Mouse (Mus musculus) heart, embryonic 16.5 days (tissue): ENCODE results near the gene Prss41. TPM values are rescaled to one million over a fixed set of nuclear protein-coding genes. Genes with fewer than 3 reads are reported as not detected.
A peak's percentile ranks its signal among the peaks of the same experiment; 100 is the strongest.
"Not testable (repeated sequence)": the region's sequence is repeated elsewhere in the genome, so short reads cannot be mapped to it uniquely, and the experiment has no call there.

Experiments used
- ATAC-seq: fragments of 200-750 bp; cut with Nextera tagmentation; replicated peaks from 2 replicates; pipeline ENCODE4 v1.8.0; 2017; ENCODE audit warnings: moderate number of reproducible peaks; ENCODE audit not compliant: insufficient read depth, low FRiP score; ENCODE audit errors: extremely low read depth
- H3K27ac ChIP-seq: fragments of 300-500 bp; sonication (generic); 2 replicates; pipeline ENCODE4 v1.5.1; 2014; ENCODE audit warnings: mild to moderate bottlenecking, low read length, control low read depth, moderate library complexity
- H3K27me3 ChIP-seq: fragments of 300-500 bp; sonication (generic); 2 replicates; pipeline ENCODE4 v1.6.1; 2014; ENCODE audit warnings: low read length, mixed read lengths; ENCODE audit not compliant: control insufficient read depth, insufficient read depth
- H3K36me3 ChIP-seq: fragments of 300-500 bp; sonication (generic); 2 replicates; pipeline ENCODE4 v1.6.1; 2014; ENCODE audit not compliant: control insufficient read depth, insufficient read depth
- H3K4me1 ChIP-seq: fragments of 300-500 bp; sonication (generic); 2 replicates; pipeline ENCODE4 v1.6.1; 2014; ENCODE audit warnings: low read length, mixed read lengths; ENCODE audit not compliant: control insufficient read depth, insufficient read depth
- H3K4me2 ChIP-seq: fragments of 300-500 bp; sonication (generic); 2 replicates; pipeline ENCODE4 v1.6.1; 2014; ENCODE audit warnings: low read depth, mild to moderate bottlenecking, control low read depth, low read length
- H3K4me3 ChIP-seq: fragments of 300-500 bp; sonication (generic); 2 replicates; pipeline ENCODE4 v1.5.1; 2014; ENCODE audit warnings: mild to moderate bottlenecking, control low read depth, low read length
- H3K9ac ChIP-seq: fragments of 300-500 bp; sonication (generic); 2 replicates; pipeline ENCODE4 v1.6.1; 2014; ENCODE audit warnings: low read length, control low read depth
- H3K9me3 ChIP-seq: fragments of 300-500 bp; sonication (generic); replicated peaks from 2 replicates; pipeline ENCODE4 v1.6.1; 2016; ENCODE audit warnings: low read length; ENCODE audit not compliant: control insufficient read depth
- WGBS: fragments of 180-500 bp; shearing (Covaris S2); extraction: QIAGEN DNeasy Blood & Tissue Kit; methylation state at CpG from one replicate; pipeline ENCODE4 v1.1.7; 2014; 5-methylcytosine and 5-hydroxymethylcytosine counted together
- polyA plus RNA-seq: library from polyadenylated mRNA; unstranded; fragments of >200 nt; fragmentation: Nextera tagmentation; extraction: Ambion mirVana; gene quantifications from 2 replicates; pipeline ENCODE4 v1.2.1, GENCODE M21; 2015

Gene Prss41
- 0.21 and 0.22 TPM in 2 replicates for polyA plus RNA-seq

DNA sequence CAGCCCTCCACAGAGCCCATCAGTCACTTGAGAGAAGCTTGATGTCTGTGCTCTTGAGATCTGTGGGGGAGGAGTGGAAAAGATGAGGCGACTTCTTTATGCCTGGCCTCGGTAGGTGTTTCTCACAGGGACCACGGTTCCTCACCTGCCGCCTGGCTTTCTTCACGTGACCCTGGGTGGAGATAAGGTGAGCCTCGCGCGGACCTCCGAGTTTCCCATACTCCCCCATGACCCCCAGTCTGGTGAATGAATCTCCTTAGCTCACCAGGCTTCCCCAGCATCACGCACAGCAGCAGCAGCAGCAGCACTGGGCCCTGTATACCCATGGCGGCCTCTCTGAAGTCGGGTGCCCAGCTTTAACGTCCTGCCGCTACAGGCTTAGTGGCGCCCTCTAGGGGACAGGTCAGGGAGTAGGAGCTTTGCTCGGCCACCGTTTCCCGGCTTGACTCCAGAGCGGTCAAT is at the start of gene Prss41, which contains the start of gene Prss32:
TSS of gene Prss41 (minus strand) at position 361 of the 462 bp plus-strand sequence.
TSS of gene Prss32 (plus strand) at position 44 of the 462 bp plus-strand sequence.
- no peaks in the 10 kb centered on the region; the same call in 1 of the 2 replicates for H3K27me3 ChIP-seq
- H3K4me3 ChIP-seq: peak within 1 kb of the TSS; percentile 5; the same call in 1 of the 2 replicates
- H3K9me3 ChIP-seq: no peaks in the 10 kb centered on the region
- no peaks in the 10 kb centered on the region for H3K36me3 ChIP-seq
- no peak within 1 kb of the TSS for H3K9ac ChIP-seq
- no peak within 1 kb of the TSS for H3K27ac ChIP-seq
- WGBS: 12% methylated on average over 19 of the region's 19 CpGs
- peak within 1 kb of the TSS; percentile 39 for H3K4me2 ChIP-seq
- no peaks in the 10 kb centered on the region for H3K4me1 ChIP-seq
- no peak for ATAC-seq

DNA sequence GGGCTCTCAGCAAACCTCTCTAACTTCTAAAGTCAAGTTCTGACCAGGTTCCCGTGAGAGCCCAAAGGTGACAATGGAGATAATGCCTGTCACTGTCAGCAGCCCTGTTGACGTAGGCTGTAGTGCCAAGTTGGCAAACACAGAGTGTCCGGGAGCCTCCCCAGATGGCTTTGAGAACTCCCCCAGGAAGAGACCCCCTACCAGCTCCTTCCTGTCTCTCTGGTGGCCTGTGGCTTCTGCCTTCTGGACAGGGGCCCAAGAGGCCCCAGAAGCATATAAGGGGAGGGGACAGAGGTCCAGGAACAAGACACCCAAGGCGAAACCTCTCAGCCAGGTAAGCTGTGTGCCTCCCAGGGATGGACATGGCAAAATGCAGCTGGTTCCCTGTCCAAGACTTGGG is 36.6 kb upstream of the Prss41 start, which contains the start of the genes Dcpp1 and Dcpp2:
TSS of gene Dcpp1 (plus strand) at position 301 of the 400 bp plus-strand sequence.
TSS of gene Dcpp2 (plus strand) at position 305 of the 400 bp plus-strand sequence.
- ATAC-seq, H3K4me1 ChIP-seq, H3K27ac ChIP-seq, H3K27me3 ChIP-seq, H3K9me3 ChIP-seq, H3K4me3 ChIP-seq, H3K36me3 ChIP-seq, H3K4me2 ChIP-seq, H3K9ac ChIP-seq: not testable (repeated sequence)
- 53% methylated on average over 4 of the region's 4 CpGs for WGBS

DNA sequence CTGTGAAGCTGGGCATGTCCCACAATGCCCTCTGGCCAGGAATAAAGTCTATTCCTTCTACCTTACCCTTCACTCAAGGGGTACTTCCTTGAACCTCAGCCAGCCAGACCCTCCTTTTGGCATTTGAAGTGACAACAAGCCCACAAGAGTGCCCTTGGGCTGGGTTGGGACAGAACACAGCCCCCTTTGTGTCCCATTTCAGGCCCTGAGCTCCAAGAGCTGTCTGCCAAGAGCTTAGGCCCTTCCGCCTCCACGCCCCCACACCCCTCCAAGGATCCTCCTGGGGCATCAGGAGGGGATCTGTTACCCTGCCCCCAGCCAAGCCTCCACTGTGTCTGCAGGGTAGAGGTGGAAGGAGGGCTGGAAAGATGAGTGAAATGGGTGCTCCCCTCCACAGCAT is 33.2 kb upstream of the Prss41 start:
- Histone ChIP-seq H3K36me3 (no peaks in the 10 kb centered on the region), H3K27ac (no peak overlapping the region), H3K9ac (no peak overlapping the region), H3K9me3 (no peaks in the 10 kb centered on the region), H3K4me3 (no peak overlapping the region), H3K4me2 (no peak overlapping the region), H3K27me3 (no peaks in the 10 kb centered on the region), H3K4me1 (no peaks in the 10 kb centered on the region)
- no peak for ATAC-seq
- 86% methylated on average over 2 of the region's 2 CpGs for WGBS

DNA sequence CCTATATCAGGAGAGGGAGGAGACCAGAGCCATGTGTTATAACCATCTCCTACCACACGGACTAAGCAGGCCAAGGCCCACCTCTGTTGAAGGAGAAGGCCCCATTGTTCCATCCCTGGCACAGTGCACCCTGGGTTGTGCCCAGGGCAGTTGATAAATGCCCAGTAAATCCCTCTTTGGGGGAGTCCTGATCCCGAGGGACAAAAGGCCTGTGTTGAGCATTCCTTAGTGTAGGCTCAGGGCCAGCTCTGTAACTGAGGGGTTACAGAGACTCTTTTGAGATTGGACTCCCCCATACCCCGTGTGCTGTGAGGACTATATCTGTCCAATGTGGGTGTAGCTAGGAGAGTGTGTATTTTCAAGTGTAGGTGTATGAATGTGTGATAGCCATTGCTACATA is 32.8 kb upstream of the Prss41 start:
- no peaks in the 10 kb centered on the region for H3K36me3 ChIP-seq
- no peaks in the 10 kb centered on the region for H3K27me3 ChIP-seq
- H3K4me1 ChIP-seq: no peaks in the 10 kb centered on the region
- no peaks in the 10 kb centered on the region for H3K9me3 ChIP-seq
- H3K4me2 ChIP-seq: no peak overlapping the region
- H3K9ac ChIP-seq: no peak overlapping the region
- ATAC-seq: 0 out of 2 replicates have a peak, but pooled peaks have one; percentile 15
- 43% methylated on average over 3 of the region's 3 CpGs for WGBS
- no peak overlapping the region for H3K4me3 ChIP-seq
- H3K27ac ChIP-seq: no peak overlapping the region

DNA sequence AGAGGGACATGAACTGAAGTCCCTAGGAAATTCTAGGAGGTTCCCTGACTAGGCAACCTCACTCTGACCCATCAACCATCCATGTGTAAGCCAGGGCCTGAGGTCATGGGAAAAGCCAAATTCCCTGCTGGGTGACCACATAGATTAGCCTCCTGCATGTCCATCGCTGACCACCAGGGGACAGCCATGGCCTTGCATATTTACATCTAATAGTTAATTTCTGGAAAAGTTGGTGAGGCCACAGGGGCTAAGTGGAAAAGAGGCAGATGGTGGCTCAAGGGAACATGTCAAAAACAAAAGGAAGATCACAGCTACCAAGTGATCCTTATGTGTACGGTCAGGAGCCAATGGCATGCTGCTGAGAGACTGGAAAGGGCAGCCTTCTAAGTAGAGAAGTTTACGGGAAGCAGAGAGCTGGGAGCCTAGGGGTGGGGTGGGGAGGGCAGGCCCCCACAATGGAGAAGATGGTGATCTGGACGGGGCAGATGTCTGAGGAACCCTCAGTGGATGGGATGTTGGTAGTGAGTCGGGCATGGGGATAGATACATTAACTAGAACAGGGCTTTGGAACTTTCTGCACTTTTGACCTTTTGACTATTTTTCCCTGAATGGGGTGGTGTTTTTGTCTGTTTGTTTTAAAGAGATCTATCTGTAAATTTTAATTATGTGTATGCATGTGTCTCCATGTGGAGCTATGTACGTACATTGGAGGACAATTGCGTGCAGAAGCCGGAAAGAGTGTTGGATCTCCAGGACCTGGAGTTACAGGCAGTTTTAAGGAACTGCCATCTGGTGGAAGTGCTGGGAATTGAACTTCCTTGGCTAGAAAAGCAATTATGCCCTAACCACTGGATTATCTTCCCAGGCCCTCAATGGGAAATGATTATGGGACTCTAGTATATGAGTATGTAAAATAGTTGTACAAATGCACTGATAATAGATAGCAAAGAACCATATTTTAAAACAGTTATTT is 30.2 kb upstream of the Prss41 start:
- Histone ChIP-seq H3K36me3 (no peaks in the 10 kb centered on the region), H3K9me3 (no peaks in the 10 kb centered on the region), H3K4me2 (no peak overlapping the region), H3K27ac (no peak overlapping the region), H3K4me3 (no peak overlapping the region), H3K4me1 (no peaks in the 10 kb centered on the region), H3K27me3 (no peaks in the 10 kb centered on the region), H3K9ac (no peak overlapping the region)
- ATAC-seq: no peak
- 35% methylated on average over 8 of the region's 8 CpGs for WGBS

DNA sequence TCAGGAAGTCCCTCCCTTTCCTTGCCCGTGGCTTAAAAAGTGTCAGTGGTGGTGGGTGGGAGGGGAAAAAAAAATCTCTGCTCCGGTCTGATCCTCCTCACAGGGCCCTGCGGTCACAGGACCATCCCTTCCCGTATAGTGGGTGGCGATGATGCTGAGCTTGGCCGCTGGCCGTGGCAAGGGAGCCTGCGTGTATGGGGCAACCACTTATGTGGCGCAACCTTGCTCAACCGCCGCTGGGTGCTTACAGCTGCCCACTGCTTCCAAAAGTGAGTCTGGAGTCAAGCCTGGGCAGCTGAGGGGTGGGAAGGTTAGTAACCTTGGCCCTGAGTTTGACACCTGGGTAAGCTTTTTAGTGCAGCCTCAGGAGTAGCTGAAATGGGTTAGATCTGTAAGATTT is 24.5 kb upstream of the Prss41 start:
- H3K9ac ChIP-seq: no peak overlapping the region
- H3K9me3 ChIP-seq: peaks cover 7% of the 10 kb centered on the region
- H3K4me1 ChIP-seq: no peaks in the 10 kb centered on the region
- no peak overlapping the region for H3K4me2 ChIP-seq
- no peak overlapping the region for H3K27ac ChIP-seq
- no peaks in the 10 kb centered on the region for H3K36me3 ChIP-seq
- H3K27me3 ChIP-seq: no peaks in the 10 kb centered on the region
- ATAC-seq: no peak
- WGBS: 78% methylated on average over 11 of the region's 11 CpGs
- no peak overlapping the region for H3K4me3 ChIP-seq

DNA sequence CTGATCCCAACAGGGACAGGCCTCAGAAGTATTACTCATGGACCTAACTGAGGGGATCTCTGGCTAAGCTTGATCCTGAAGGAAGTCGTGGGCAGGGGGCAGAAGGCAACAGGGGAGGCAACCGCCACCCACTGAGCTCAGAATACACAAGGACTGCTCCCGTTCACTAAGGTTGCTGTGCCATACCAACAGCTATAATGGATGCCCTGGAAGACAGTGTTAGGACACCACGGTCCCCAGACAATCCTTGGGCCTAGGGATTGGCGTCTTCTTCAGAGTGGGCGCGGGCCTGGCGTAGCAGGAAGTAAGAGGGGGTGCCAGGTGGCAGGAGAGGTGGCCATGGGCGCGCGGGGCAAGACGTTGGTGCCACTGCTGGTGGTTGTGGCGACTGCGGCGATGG is 23.8 kb upstream of the Prss41 start, which contains the start of gene Prss21:
TSS of gene Prss21 (plus strand) at position 301 of the 400 bp plus-strand sequence.
- Histone ChIP-seq H3K4me1 (no peaks in the 10 kb centered on the region), H3K36me3 (no peaks in the 10 kb centered on the region), H3K9me3 (peaks cover 7% of the 10 kb centered on the region), H3K27ac (no peak within 1 kb of the TSS), H3K27me3 (no peaks in the 10 kb centered on the region), H3K4me2 (no peak within 1 kb of the TSS), H3K4me3 (no peak within 1 kb of the TSS), H3K9ac (no peak within 1 kb of the TSS)
- no peak for ATAC-seq
- WGBS: 78% methylated on average over 15 of the region's 15 CpGs

DNA sequence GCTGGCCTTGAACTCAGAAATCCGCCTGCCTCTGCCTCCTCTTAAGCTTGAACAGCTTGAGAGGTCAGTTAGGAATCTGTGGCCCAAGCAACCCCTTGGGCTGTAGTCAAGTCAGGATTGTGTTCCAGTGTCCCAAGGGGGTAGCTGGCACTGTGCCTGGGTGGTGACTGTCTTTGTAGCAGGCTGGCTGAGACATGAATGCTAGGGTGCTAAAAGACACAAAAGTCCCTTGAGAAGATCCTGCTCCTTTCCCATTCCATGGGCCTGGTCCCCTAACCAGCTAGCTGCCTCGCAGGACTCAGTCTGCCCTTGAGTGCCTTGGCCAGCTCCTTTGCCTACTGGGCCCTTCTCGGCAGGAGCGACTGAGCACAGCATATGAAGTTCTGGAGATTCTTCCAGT is 19.0 kb upstream of the Prss41 start:
- no peak overlapping the region for H3K4me3 ChIP-seq
- H3K9ac ChIP-seq: no peak overlapping the region
- ATAC-seq: no peak
- H3K27ac ChIP-seq: no peak overlapping the region
- H3K36me3 ChIP-seq: no peaks in the 10 kb centered on the region
- H3K4me2 ChIP-seq: no peak overlapping the region
- WGBS: 83% methylated on average over 4 of the region's 4 CpGs
- no peaks in the 10 kb centered on the region for H3K27me3 ChIP-seq
- H3K4me1 ChIP-seq: no peaks in the 10 kb centered on the region
- peaks cover 7% of the 10 kb centered on the region for H3K9me3 ChIP-seq

DNA sequence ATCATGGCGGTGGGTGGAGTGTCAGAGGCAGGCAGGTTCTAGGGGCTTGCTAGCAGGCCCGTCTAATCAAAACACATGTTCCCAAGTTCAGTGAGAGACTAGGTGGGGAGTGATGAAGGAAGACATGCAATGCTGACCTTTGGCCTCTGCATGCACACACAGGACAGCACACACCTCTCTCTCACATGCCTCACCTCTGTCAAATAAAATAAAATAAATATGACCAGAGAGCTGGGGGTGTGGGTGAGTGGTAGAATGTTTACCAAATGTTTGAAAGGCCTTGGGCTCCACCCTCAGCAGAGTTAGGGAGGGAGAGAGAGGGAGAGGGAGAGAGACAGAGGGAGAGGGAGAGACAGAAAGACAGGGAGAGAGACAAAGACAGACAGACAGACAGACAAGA is 13.9 kb upstream of the Prss41 start:
- H3K9me3 ChIP-seq: no peaks in the 10 kb centered on the region
- WGBS: 68% methylated on average over 2 of the region's 2 CpGs

More for the DNA sequence above, 13.9 kb upstream of the Prss41 start:
- H3K36me3 ChIP-seq: no peaks in the 10 kb centered on the region
- no peak overlapping the region for H3K4me3 ChIP-seq
- H3K9ac ChIP-seq: no peak overlapping the region
- no peaks in the 10 kb centered on the region for H3K27me3 ChIP-seq
- peaks cover 6% of the 10 kb centered on the region; the same call in 1 of the 2 replicates for H3K4me1 ChIP-seq
- no peak overlapping the region for H3K4me2 ChIP-seq
- H3K27ac ChIP-seq: no peak overlapping the region
- no peak for ATAC-seq
